Mouse (Mus musculus) olfactory bulb, adult 2 months (tissue): ENCODE measurements around the gene Hyal1.

Experiments used
- CTCF ChIP-seq: fragments of 200-500 bp; IDR thresholded peaks from 2 replicates; pipeline ENCODE4 v1.5.1; 2012; ENCODE audit warnings: low read depth, mild to moderate bottlenecking, low read length, moderate library complexity; ENCODE audit not compliant: insufficient read depth
- POLR2A ChIP-seq: fragments of 200-500 bp; IDR thresholded peaks from 2 replicates; pipeline ENCODE4 v1.6.1; 2012; ENCODE audit warnings: mild to moderate bottlenecking, low read depth, low read length, moderate library complexity; ENCODE audit not compliant: insufficient read depth

- TF ChIP-seq CTCF (no peak), POLR2A (peak; percentile 76)
Observed at GRCm38 (mm10) chr9:107563029-107563581, 13.6 kb upstream of the Hyal1 start, which contains the start of gene Tusc2.
